Mouse (Mus musculus) testis, postnatal 10 days (tissue): Measurements from ENCODE around the gene Arhgef7.

Source experiments
- DNase-seq: peaks from one replicate; pipeline ENCODE4 v3.0.0; 2021; ENCODE audit warnings: low spot score

Arhgef7 gene

DNA sequence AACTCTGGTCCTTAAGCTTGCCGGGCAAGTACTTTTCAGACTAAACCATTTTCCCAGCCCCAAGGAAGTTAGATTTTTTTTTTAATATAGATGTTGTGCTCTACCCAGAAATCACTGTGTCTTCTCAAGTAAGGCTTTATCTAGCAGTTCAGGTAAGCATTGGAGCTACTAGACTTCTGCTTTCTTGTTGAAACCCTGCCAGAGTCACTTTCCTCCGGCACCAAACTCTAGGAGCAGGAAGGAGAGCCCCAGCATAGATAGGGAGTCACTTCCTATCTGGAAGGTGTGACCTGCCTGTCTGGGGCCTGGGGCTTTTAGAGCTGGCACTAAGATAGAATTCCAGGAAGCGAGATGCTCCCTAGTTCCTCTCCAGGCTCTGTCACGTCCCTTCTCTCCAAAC is 10.3 kb upstream of the Arhgef7 start:
- DNase-seq, result no peak

DNA sequence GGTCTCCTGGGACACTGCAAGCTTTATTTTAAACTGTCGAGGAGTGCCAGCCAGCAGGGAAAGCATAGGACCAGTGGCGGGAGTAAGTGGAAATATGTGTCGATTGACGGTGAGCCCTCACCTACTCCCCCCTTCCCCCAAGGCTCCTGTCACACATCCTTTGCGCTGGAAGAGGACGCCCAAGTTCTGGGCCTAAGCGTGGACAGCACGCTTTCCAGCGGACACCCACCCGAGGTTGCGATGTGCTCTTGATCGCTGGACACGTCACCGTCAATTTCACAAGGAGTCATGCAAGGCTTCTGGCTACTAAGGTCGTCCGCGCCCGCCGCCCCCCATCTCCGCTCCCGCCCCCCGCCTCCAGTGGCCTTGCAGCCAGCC is 259 bp upstream of the Arhgef7 start:
- DNase-seq, result peak; percentile 50

DNA sequence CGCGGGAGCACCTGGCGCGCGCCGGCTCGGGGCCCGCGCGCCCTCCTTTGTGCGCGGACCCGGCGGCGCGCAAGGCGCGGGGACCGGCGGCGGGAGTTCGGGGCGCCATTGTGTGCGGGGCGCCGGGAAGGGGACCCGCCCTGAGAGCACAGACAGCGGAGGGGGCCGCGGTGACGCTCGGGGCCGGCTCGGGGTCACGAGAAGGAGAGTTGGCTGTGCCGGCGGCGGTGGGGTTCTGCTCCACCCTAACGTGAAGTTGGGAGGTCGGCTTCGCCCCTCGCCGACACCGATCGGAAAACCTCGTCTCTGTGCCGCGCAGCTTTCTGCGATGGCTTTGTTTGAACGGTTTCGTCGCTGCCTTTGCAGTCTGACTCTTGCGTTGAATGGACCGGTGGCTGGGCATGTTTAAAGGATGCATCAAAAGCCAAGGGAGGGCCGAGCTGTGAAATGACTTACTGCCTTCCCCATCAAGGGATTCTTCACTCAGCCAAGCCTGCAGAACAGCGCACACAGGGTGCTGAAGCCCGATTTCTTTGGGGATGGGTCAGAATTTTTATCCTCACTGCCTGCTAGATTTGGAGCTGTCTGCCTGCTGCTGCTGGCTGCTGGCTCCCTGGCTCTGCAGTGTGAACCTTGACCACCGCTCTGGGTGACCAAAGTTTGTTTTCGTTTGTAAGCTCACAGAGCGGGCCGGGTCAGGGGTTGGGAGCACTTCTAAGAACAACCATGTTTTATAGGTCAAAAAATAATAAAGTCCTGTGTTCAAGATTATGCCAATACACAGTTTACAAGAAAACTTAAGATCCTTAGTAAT is 1.2 kb downstream of the Arhgef7 start:
- DNase-seq, result peak; percentile 52

DNA sequence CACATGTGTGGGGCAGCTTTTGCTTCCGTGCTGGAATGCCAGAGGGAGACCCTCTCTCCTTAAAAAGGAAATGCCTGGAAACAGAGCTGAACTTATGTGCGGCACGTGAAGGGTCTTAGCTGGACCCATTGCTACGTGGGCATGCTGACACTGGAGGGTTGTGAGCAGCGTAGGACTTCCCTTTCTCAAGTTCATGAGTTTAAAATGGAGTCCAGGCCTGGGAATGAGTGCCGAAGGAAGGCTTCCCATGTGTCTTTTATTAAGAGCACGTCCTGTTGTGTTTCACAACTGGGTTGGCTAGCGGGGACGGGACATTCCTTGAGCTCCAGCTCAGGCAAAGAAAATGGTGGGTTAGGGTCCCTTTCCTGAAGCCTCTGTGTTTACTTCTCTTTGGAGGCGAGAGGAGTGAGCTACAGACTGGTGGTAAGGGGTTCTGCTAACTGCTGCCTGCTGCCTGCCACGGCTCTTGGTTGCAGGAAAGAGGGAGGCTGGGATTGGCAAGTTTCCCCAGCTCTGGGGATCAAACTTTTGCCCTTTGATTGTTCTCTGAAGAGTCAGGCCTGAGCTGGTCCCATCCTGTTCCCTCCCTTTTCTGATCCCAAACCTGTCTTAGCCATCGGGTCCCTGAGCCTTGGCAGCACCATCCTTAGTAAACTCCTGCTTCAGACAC is 2.9 kb downstream of the Arhgef7 start:
- DNase-seq, result no peak

DNA sequence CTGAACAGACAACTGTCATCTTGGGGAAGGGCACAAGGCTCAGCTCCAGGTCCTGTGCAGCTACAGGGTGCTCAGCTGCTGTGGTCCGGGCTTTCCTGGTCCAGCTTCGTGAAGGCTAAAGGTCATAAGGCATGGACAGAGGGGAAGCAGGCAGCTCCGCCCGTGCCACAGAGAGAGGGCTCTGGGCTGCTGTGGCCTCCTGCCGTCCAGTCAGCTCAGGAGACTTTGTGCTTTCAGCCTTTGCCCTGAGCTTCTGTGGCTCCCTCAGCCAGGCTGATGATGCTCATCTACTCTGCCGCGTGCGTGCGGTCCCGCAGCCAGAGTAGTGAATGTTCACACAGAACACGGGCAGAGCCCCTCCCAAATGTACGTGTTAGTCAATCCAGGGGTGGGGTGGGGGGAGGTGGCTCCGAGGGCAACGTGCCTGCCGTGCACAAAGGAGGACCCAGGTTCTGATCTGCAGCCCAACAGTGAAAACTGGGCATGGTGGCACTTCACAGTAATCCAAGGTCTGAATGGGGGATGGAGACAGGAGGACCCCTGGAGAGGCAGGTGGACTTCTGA is 8.2 kb downstream of the Arhgef7 start:
- no peak for DNase-seq

DNA sequence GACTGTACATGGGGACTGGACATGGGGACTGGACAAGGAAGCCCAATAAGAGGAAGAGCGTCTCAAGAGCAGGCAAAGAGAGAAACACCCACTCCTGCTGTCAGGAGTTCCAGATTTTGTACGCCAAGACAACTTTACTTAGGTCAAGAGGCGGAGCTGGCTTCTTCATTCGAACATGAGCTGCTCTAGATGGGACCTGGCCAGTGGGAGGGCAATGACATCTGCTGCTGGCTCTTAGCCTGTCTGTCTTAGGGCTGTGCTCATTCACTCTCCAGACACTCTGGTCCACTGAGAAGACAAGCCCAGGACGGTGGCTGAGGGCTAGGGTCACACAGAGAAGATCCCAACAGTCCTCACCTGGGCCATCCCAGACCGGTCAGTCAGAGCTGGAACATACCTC is 9.6 kb downstream of the Arhgef7 start:
- no peak for DNase-seq

DNA sequence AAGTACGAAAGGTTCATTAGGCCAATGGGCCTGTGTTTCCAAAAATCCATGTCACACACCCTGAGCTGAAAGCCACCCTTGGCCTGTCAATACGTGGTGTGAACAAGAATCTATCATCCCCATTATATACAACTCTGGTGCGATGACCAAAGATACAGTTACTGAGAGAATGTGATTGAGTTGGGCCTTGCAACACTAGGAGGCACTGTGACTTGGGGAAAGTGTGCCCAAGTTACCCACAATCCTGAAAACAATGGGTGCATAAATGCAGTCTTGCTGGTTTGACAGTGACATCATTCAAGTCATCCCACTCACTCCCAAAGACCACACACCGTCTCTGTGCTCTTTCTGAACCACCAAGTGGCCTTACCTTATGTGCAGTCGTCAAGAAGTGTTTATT is 11.6 kb downstream of the Arhgef7 start:
- no peak for DNase-seq

DNA sequence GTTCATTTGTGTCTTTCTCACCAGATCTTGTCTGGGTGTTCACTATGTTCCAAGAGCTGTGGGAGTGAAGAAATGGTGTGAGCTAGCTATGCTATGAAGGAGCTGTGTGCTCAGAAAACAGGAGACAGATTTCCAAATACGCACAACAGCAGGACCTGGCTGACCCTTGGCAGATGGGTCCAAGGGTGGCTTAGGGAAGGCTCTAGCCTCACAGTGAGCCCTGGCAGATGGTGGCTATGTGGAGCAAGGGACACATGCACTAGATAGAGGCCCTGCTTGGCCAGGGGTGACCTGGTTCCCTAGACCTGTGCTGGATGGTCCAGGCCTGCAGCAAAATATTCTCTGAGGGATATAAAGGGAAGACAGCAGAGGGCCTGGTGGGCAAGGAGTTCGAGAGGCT is 13.3 kb downstream of the Arhgef7 start:
- no peak for DNase-seq

DNA sequence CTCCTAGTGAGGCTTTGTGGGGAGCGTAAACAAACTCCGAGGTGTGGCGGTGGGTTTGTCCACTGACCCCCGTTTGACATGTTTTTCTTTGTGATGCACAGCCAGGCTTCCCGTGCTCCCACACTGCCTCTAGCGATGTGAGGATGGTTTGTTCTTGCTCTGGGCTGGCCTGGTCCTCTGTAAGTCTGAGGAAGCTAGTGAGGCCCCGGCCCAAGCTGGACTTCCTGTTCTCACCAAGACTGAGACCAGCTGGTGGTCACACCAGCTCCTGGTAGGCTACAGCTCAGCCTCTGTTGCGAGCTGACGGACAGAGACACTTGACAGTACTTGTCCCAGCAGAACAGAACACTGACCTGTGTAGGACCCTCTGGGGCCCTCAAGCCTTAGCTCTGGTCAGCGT is 16.1 kb downstream of the Arhgef7 start:
- DNase-seq, result no peak

DNA sequence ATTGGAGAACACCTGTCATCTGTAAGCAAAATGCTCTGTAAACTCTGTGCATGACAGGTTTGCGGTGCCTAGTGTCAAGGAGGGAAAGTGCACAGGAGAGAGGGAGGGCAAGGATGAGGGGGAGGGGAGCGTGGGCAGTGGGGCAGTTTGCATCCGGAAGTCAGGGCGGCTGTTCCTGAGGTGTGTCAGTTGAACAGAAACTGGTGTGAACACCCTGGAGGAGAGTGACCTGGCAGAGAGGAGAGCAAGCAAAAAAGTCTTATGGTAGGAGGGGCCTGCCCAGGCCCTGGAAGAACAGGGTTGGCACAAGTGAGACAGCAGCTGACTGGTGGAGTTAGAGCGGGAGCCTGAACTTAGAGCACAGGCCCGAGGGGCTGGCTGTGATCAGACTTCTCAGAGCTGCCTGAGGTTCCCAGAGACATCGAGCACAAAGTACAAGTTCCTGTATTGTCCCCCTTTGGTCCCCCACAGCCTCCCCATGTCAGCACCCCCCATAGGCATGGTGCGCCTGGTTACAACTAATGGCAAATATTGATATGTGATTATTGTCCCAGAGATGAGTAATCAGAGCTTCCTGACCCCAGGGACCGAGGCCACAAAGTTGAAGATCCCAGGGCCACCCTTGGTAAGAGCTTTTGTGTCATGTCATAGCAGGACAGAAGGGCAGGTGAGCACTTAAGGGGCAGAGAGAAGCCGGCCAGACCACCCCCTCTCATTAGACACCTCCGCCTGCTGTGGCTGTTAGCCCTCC is 19.5 kb downstream of the Arhgef7 start:
- no peak for DNase-seq

DNA sequence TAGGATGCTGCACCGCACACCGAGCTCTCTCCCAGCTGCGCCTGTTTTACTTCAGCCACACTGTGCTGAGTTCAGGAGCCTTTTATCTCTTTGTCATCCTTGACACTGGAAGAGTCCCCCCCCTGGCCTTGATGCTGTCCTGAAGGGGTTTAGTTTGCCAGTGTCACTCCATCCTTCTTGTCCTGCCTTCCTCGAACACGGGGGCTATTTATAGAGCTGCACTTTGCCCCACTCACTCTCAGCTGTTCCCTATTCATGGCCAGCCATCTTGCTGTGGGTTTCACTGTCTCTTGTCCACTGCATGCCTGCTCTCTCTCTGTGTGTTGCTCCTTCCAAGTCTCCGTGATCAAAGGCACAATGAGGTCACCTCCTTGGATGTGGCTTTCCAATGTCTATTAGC is 22.0 kb downstream of the Arhgef7 start:
- no peak for DNase-seq

DNA sequence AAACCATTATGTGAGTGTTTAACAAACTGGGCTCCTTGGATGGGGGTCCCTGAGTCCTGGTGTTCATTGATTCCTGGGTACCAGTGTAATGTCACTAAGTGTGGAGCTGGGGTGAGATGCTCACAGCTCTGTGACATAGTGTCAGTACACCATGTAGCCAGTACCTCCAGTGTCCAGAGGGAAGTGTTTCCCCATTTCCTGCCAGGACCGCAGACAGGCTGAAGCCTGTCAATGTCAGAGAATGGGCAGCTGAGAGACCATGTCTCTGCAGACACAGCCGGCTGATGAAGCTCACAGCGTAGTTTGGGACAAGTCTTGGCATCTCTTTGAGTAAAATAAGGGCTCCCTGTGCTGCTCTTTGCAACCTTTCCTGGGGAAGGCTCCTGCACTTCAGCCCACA is 24.8 kb downstream of the Arhgef7 start:
- no peak for DNase-seq

DNA sequence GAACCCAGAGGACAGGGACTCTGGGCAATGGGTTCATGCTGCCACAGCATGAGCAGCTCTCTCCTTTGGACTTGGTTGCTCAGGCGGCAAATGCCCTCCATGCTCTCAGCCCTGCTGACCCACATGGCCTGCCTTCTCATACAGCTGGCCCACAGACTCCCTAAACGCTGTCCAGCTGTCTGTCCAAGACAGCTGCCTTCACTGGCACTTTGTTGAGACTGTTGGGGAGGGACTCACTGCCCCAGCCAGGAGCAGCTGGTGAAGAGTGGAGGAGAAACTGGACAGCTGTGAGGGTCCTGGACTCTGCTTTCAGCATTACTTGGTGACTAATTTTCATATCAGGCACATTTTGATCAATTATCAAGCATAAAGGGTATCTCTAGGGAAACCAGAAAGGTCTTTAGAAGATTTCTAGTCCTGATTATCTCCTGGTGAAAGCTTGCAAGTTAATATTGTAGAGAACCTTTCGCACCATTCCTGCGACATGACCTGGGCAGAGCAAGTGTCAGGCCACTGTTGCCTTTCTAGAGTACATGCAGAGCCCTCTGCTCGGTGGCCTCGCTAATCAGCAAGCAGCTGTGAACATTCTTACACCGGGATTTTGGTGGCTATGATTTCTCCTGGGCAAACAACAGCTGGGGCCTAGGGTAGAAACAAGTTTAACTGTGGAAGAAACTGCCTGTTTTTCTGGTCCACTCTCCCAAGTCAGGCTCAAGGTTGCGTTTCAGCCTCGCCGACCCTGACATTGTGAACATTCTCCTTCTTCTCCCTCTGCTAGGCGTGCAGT is 25.8 kb downstream of the Arhgef7 start:
- no peak for DNase-seq

DNA sequence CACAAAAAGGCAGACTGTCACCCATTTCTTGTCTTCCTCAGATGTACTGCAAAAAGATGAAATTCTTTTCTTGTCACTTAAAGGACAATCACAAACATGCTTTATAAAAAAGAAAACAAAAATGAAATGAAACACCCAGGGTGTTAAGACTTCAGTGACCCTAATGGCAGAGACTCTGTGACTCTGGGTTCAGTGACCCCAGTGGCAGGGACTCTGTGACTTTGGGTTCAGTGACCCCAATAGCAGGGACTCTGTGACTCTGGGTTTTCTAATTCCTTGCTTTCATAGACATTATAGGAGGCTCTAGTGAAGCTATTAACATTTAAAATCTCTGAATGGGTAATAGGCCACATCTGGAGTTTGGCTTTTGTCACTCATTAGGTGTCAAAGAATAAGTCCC is 27.2 kb downstream of the Arhgef7 start:
- no peak for DNase-seq

DNA sequence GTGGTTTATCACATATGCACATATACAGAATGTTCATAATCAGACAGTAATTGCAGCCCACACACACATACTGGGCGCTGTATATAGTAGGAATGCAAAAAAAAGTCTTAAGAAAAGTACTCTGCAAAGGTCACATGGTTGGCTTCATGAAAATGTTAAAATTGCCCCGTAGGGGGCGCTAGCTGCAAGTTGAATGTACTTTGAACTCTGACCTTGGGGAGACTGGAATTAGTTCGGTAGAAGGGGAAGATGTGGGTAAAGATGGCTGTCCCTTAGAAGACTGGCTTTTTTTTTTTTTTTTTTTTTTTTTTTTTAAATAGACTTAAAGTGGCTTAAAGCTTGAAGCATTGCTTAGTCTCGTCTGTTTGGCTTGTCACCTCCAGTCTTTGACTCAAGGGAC is 28.4 kb downstream of the Arhgef7 start:
- peak; percentile 84 for DNase-seq

DNA sequence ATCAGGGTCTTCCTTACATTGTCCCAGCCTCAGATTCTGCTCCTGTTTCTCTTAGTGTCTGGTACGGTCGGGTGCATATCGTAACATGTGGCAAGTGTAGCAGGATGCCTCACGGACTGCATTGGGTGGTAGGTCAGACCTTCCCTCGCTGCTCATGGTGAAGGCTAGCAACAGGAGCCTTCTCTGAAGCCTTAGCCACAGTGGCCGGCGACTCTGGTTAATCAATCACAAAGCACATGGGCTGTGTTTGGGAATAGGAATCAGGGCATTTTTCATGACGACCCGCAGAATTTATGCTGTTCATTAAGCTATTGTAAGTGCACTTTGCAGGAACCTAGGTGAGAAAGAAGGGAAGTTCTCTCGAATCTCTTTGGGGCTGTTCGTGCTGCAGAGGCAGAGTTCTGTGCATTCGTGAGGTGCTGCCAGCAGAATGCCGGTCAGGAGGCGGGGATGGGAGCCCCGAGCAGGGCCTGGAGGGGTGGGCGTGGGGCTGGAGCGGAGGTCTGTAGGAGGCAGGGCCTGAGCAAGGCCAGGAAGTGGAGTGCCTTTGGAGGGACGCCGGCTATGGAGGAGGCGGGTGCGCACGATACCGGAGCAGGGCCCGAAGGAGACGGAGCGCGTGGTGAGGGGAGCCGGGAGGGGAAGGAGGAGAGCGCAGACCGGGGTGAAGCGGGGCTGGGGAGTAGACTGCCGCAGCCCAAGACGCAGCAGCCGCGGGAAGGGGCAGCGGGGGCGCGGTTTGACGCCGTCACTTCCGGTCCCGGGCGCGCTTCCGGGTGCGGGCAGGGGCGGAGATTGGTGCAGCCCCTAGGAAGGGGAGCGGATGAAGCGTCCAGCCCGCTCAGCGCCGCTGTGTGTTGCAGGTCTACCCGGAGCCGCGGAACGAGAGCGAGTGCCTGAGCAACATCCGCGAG is 30.3 kb downstream of the Arhgef7 start:
- peak; percentile 96 for DNase-seq

DNA sequence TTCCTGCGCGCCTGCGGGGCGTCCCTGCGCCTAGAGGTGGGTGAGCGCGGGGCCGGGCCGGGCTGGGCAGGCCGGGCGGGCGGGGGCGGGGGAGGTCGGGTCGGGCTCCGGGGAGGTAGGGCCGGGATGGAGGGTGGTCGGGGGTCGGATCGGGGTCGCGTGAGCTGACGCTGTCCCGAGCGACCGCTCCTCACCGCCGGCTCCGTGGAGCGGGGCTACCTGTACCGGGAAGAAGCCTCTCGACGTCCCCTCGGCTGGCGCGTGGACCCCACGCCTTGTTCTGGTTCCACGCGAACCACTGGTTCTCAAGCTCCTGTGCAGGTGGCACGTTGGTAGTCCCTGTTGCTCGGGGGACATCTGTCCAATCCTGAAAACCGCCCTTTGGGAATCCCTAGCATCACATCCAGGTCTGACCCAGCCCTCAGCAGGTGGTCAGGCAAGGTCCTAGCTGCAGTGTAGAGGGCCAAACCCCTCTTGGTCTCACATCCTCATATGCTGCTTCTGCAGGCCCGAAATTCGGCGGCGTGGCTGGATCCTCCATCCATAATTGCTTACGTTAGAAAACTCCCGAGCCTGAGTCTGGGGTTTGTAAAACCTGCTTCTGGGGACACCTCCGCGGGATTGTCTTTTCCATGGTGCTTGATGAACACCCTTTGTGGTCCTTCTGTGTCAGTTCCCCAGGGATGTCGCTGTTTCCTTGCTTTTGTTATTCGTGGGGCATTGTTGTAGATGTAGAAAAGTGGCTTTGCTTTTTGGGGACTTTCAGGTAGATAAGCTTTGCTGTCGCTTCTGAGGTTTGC is 31.2 kb downstream of the Arhgef7 start:
- peak; percentile 51 for DNase-seq

DNA sequence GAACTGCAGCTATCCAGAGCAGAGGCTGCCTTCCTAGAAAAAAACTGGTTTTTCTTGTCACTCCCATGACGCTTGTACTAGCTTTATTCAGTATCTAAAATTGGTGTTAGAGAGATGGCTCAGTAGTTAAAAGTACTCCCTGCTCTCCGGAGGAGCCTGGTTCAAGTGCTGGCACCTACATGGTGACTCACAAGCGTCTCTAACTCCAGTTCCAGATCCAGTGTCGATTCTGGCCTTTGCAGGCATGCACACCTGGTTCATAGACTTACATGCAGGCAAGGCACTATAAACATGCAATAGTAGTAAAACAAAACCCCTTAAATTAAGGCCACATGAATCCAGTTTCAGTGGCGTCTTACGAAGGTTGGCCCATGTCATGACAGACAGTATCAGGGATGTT is 34.0 kb downstream of the Arhgef7 start:
- no peak for DNase-seq

DNA sequence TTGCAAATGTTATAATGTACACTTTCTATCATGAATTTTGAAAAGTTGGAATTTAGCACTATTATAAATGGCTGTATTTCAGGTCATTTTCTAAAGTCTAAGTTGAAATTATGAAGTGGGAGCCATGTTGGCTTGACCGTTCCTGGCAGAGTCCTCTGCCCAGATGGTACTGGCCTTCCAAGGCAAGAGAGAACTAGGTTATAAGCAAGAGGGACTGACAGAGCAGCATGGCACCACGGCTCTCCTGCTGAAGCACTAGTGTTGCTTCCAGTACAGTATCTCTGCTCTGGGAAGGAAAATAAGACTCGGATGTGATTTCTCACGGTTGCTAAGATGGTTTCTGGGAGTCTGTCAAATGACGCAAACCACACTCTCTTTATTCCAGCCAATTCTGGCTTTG is 34.5 kb downstream of the Arhgef7 start:
- no peak for DNase-seq

DNA sequence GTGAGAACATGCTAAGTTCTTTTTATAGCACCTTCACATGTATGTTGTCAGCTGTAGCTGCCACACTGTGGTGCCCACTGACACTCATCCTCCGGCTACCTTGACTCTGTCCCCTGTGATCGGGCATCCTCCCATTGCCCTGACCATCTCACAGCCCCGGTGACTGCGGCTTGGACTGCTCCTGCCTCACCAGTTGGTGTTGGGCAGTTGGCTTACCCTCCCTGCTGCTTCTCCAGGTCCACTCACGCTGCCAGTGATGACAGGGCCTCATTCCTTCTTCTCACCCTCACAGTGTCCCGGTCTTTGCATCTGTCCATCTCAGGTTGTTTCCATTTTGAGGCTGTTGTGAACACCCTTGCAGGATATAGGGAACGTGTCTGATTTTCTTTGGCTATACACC is 35.3 kb downstream of the Arhgef7 start:
- DNase-seq, result no peak
